Mouse (Mus musculus): Measurements from ENCODE around the gene Rpp21. TPM values are rescaled to one million over a fixed set of nuclear protein-coding genes. Genes with fewer than 3 reads are reported as not detected.

The Rpp21 gene
- polyA plus RNA-seq (2015; fragmentation: Nextera tagmentation; extraction: Ambion mirVana): 104 and 122 TPM in 2 replicates

GRCm38 (mm10) chr17:36257969-36258368 lies at the start of gene Rpp21:
Gene Rpp21, minus strand, starts transcription at chr17:36258069.
- peaks cover 5% of the 10 kb centered on the region; the same call in 1 of the 2 replicates for H3K27me3 ChIP-seq
- H3K9me3 ChIP-seq: no peaks in the 10 kb centered on the region
- H3K4me2 ChIP-seq: peak within 1 kb of the TSS; percentile 59
- H3K9ac ChIP-seq: peak within 1 kb of the TSS; percentile 84
- H3K4me1 ChIP-seq (replicated peaks): peaks cover 10% of the 10 kb centered on the region
- ATAC-seq (ENCODE audit: low FRiP score): peak; percentile 29
- peak within 1 kb of the TSS; percentile 75 for H3K4me3 ChIP-seq
- peak within 1 kb of the TSS; percentile 94 for H3K27ac ChIP-seq
- 51% methylated on average over 6 of the region's 6 CpGs for WGBS
- H3K36me3 ChIP-seq: peaks cover 50% of the 10 kb centered on the region

- peaks cover 19% of the 10 kb centered on the region for H3K36me3 ChIP-seq
- H3K9me3 ChIP-seq: no peaks in the 10 kb centered on the region; the same call in 1 of the 2 replicates
- 98% methylated on average over 2 of the region's 2 CpGs for WGBS
- H3K27ac ChIP-seq: no peak within 1 kb of the TSS
- H3K27me3 ChIP-seq: no peaks in the 10 kb centered on the region
- H3K4me1 ChIP-seq (replicated peaks): no peaks in the 10 kb centered on the region
- no peak within 1 kb of the TSS for H3K4me2 ChIP-seq
- ATAC-seq (ENCODE audit: low FRiP score): no peak
- H3K4me3 ChIP-seq: no peak within 1 kb of the TSS
- no peak within 1 kb of the TSS for H3K9ac ChIP-seq
These were observed 28.5 kb upstream of the Rpp21 start, which contains the start of gene H2-M10.2 for GRCm38 (mm10) chr17:36286390-36286789. Gene H2-M10.2, minus strand, starts transcription at chr17:36286490.

GRCm38 (mm10) chr17:36281521-36282245 lies 23.8 kb upstream of the Rpp21 start:
- no peak overlapping the region for H3K27ac ChIP-seq
- no peak for ATAC-seq (ENCODE audit: low FRiP score)
- H3K4me1 ChIP-seq (replicated peaks): no peaks in the 10 kb centered on the region
- no peaks in the 10 kb centered on the region for H3K27me3 ChIP-seq
- no peak overlapping the region for H3K9ac ChIP-seq
- no peak overlapping the region for H3K4me3 ChIP-seq
- no peaks in the 10 kb centered on the region; the same call in 1 of the 2 replicates for H3K9me3 ChIP-seq
- WGBS: 95% methylated on average over 4 of the region's 4 CpGs
- peaks cover 41% of the 10 kb centered on the region for H3K36me3 ChIP-seq
- H3K4me2 ChIP-seq: no peak overlapping the region

- no peak overlapping the region for H3K27ac ChIP-seq
These were observed 16.9 kb upstream of the Rpp21 start for GRCm38 (mm10) chr17:36274776-36275175.

GRCm38 (mm10) chr17:36273796-36274195 lies 15.9 kb upstream of the Rpp21 start:
- peaks cover 39% of the 10 kb centered on the region for H3K4me1 ChIP-seq (replicated peaks)
- 95% methylated on average over 4 of the region's 4 CpGs for WGBS
- no peak overlapping the region for H3K4me3 ChIP-seq
- no peaks in the 10 kb centered on the region for H3K9me3 ChIP-seq
- no peak for ATAC-seq (ENCODE audit: low FRiP score)
- H3K4me2 ChIP-seq: 0 out of 2 replicates have a peak overlapping the region, but pooled peaks have one; percentile 95
- H3K27ac ChIP-seq: no peak overlapping the region
- H3K9ac ChIP-seq: no peak overlapping the region
- peaks cover 26% of the 10 kb centered on the region for H3K36me3 ChIP-seq
- no peaks in the 10 kb centered on the region for H3K27me3 ChIP-seq

More at GRCm38 (mm10) chr17:36274776-36275175, 16.9 kb upstream of the Rpp21 start:
- Histone ChIP-seq H3K4me1 (replicated peaks) (peaks cover 37% of the 10 kb centered on the region), H3K9ac (no peak overlapping the region), H3K4me3 (no peak overlapping the region), H3K36me3 (peaks cover 28% of the 10 kb centered on the region), H3K9me3 (no peaks in the 10 kb centered on the region), H3K27me3 (no peaks in the 10 kb centered on the region), H3K4me2 (no peak overlapping the region)
- no peak for ATAC-seq (ENCODE audit: low FRiP score)
- 93% methylated on average over 4 of the region's 4 CpGs for WGBS

- peaks cover 33% of the 10 kb centered on the region for H3K36me3 ChIP-seq
- H3K27ac ChIP-seq: no peak overlapping the region
- H3K27me3 ChIP-seq: no peaks in the 10 kb centered on the region
- peak overlapping the region; percentile 88 for H3K4me3 ChIP-seq
- no peaks in the 10 kb centered on the region for H3K9me3 ChIP-seq
- peak overlapping the region; percentile 95 for H3K4me2 ChIP-seq
- H3K4me1 ChIP-seq (replicated peaks): peaks cover 39% of the 10 kb centered on the region
- peak overlapping the region; percentile 90 for H3K9ac ChIP-seq
- ATAC-seq (ENCODE audit: low FRiP score): no peak
- WGBS: 88% methylated on average over 9 of the region's 9 CpGs
These were observed 14.9 kb upstream of the Rpp21 start for GRCm38 (mm10) chr17:36272643-36273366.

- peak within 1 kb of the TSS; percentile 90 for H3K9ac ChIP-seq
- H3K4me1 ChIP-seq (replicated peaks): peaks cover 39% of the 10 kb centered on the region
- no peaks in the 10 kb centered on the region for H3K27me3 ChIP-seq
- peak within 1 kb of the TSS; percentile 98 for H3K27ac ChIP-seq
- H3K9me3 ChIP-seq: no peaks in the 10 kb centered on the region
- peak within 1 kb of the TSS; percentile 88 for H3K4me3 ChIP-seq
- H3K36me3 ChIP-seq: peaks cover 40% of the 10 kb centered on the region
- 2% methylated on average over 43 of the region's 43 CpGs for WGBS
- ATAC-seq (ENCODE audit: low FRiP score): peak; percentile 87
- H3K4me2 ChIP-seq: peak within 1 kb of the TSS; percentile 95
These were observed 13.9 kb upstream of the Rpp21 start, which contains the start of gene Trim39 for GRCm38 (mm10) chr17:36271586-36272256. Gene Trim39, minus strand, starts transcription at chr17:36272247.

GRCm38 (mm10) chr17:36270956-36271585 lies 13.2 kb upstream of the Rpp21 start:
- H3K4me1 ChIP-seq (replicated peaks): peaks cover 39% of the 10 kb centered on the region
- peaks cover 40% of the 10 kb centered on the region for H3K36me3 ChIP-seq
- H3K27me3 ChIP-seq: no peaks in the 10 kb centered on the region
- peak overlapping the region; percentile 88 for H3K4me3 ChIP-seq
- WGBS: 0% methylated on average over 75 of the region's 84 CpGs
- peak overlapping the region; percentile 95 for H3K4me2 ChIP-seq
- peak overlapping the region; percentile 98 for H3K27ac ChIP-seq
- H3K9ac ChIP-seq: peak overlapping the region; percentile 90
- H3K9me3 ChIP-seq: no peaks in the 10 kb centered on the region
- ATAC-seq (ENCODE audit: low FRiP score): peak; percentile 92

GRCm38 (mm10) chr17:36265834-36266233 lies 8.0 kb upstream of the Rpp21 start:
- H3K4me2 ChIP-seq: no peak overlapping the region
- 81% methylated on average over 5 of the region's 5 CpGs for whole genome bisulfite sequencing
- peaks cover 74% of the 10 kb centered on the region for H3K36me3 ChIP-seq
- H3K9ac ChIP-seq: no peak overlapping the region
- peaks cover 12% of the 10 kb centered on the region for H3K4me1 ChIP-seq (replicated peaks)
- no peak for ATAC-seq (ENCODE audit: low FRiP score)
- no peak overlapping the region for H3K27ac ChIP-seq
- no peaks in the 10 kb centered on the region for H3K9me3 ChIP-seq
- no peak overlapping the region for H3K4me3 ChIP-seq
- H3K27me3 ChIP-seq: no peaks in the 10 kb centered on the region

GRCm38 (mm10) chr17:36264273-36264925 lies 6.5 kb upstream of the Rpp21 start:
- WGBS: 97% methylated on average over 3 of the region's 3 CpGs
- Histone ChIP-seq H3K27me3 (no peaks in the 10 kb centered on the region), H3K4me3 (no peak overlapping the region), H3K9me3 (no peaks in the 10 kb centered on the region), H3K4me1 (replicated peaks) (no peaks in the 10 kb centered on the region), H3K9ac (no peak overlapping the region), H3K4me2 (no peak overlapping the region), H3K27ac (no peak overlapping the region), H3K36me3 (peaks cover 88% of the 10 kb centered on the region)
- no peak for ATAC-seq (ENCODE audit: low FRiP score)

GRCm38 (mm10) chr17:36261511-36262166 lies 3.8 kb upstream of the Rpp21 start:
- Histone ChIP-seq H3K36me3 (peaks cover 74% of the 10 kb centered on the region), H3K27me3 (no peaks in the 10 kb centered on the region), H3K27ac (no peak overlapping the region), H3K9ac (no peak overlapping the region), H3K4me1 (replicated peaks) (peaks cover 7% of the 10 kb centered on the region), H3K4me2 (no peak overlapping the region), H3K9me3 (no peaks in the 10 kb centered on the region), H3K4me3 (no peak overlapping the region)
- no peak for ATAC-seq (ENCODE audit: low FRiP score)
- 91% methylated on average over 9 of the region's 9 CpGs for WGBS
